Mouse (Mus musculus): Measurements from ENCODE around the gene Kif13a.

Kif13a gene

DNA sequence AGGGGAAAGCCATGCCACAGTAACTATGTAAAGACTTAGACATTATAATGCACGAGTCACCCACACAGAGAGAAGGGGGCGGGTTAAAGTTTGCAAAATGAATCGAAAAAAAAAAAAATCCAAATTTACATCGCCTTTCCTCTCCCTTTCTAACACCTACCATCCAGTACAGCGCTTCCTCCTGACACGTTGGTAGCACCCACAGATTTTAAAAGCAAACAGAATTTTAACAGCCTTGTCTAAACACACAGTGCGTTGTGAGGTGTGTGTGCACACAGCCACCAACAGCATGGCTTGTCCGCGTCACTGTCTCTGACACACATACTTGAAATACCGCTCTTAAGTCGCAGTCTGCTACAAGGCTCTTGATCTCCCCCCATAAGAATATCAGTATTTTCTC, 94.3 kb downstream of the Kif13a start:
- no peak for DNase-seq (ENCODE audit: low spot score)

DNA sequence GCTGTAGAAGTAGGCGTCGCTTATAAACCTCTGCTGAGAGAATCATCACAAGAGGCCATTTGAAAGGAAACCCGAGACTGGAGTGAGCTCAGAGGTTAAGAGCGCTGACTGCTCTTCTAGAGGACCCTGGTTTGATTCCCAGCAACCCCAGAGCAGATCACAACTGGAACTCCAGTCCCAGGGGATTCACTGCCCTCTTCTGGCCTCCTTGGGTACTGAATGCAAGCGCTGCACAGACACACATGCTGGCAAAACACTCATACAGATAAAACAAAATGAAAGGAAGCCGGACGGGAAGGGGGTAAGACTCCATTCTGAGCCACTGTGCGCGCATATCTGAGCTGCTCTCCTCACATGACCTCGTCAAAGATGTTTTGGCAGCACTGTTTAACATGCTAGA, 94.9 kb downstream of the Kif13a start:
- no peak for DNase-seq (ENCODE audit: low spot score)

DNA sequence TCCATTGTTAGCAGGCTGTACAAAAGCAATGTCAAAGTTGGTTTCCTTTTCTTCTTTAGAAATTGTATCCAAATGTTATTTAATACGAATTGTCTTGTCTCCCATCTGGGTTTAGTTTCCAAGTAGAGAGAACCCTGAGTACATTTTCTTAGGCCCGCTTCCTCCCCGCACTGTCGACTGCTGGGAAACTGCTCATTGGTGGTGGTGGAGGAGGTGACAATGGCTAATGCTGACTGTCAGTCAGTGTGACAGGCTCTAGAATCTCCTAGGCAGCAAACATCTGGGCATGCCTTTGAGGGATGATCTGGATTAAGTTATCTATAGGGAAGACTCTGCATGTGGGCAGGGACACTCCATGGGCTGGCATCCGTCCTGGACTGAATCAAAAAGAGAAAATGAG, 96.1 kb downstream of the Kif13a start:
- no peak for DNase-seq (ENCODE audit: low spot score)

- no peak for DNase-seq (ENCODE audit: low spot score)
These were observed 96.7 kb downstream of the Kif13a start for GRCm38 (mm10) chr13:46832956-46833355.

DNA sequence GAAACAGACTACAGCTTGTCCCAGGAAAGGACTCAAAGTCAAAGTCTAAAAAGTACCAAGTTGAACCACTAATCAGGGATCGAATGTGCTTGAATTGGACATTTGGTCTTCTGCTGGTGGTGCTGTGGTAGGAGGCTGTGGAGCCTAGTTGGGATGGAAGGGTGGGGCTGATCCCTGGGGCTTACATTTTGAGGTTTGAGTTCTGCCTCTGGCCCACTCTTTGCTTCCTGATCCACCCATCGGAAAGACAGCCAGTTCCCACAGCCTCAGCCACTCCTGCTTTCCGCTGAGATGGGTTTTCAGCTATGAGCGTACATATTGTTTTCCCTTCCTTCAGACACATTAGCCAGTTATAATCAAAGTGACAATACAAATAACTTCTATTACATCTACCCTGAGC, 106.4 kb downstream of the Kif13a start:
- DNase-seq (ENCODE audit: low spot score), result no peak

GRCm38 (mm10) chr13:46822200-46822599, 107.5 kb downstream of the Kif13a start:
- no peak for DNase-seq (ENCODE audit: low spot score)

DNA sequence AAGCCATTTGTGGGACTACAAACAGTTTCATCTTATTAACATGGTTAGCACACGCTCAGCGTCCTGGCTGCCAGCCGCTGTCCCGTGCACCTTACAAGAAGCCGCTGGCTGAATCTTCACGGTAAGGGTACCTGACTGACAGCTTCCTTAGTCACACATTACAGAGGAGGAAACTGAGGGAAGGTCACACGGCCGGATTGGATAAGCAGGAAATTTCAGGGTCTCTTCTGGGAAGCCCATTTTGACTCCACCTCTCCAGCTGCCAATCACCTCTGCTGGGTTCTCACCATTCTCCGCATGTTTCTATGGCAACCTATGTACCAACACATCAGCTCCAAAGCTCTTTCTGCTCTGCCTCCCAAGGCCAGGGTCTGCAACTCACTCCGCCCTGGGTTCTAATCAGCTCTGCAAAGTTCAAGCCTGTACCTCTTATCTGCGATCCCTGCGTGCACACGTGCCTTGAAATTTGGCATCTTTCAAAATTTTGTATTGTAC, 109.9 kb downstream of the Kif13a start:
- DNase-seq (ENCODE audit: low spot score), result no peak

DNA sequence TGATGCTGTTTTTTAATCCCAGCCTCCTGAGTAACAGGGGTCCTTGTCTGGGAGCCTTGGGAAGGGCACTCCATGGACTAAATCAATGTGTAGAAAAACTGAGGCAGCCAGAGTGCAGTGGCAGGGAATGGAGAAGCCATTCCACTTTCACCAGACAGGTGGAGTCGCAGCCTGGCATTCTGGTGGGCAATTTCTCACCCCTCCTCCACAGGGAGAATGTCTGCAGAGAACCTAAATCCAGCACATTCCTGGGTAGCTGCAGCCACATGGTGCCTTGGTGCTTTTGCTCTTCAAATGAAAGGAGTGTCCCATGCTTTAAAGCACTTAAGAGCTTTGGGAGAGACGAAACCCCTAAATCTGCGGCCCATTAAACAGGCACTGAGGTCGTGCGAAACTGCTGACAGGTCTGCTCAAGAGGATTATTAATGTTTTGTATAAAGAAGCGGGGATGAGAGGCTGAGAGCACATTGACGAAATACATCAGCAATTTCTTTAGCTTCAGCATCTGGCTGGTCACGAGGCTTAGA, 110.4 kb downstream of the Kif13a start:
- DNase-seq (ENCODE audit: low spot score), result no peak

DNA sequence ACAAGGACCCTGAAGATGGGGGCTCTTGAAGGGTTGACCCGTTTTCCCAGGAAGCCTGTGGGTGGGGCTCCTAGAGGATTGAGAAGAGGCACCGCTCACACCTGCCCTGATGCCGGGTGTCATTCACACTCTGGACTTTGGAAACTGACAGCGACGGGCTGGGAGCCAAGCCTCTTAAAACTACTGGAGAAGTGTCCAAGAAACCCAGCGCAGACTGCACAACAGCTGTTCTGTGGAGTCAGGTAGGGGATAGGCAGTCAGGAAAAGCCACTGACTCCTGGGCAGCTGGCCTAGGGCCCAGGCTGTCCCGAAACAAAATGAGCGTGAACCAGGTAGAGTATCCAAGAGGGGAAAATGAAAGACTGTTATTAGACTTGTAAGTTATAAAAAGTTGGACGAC, 111.3 kb downstream of the Kif13a start:
- DNase-seq (ENCODE audit: low spot score), result no peak

DNA sequence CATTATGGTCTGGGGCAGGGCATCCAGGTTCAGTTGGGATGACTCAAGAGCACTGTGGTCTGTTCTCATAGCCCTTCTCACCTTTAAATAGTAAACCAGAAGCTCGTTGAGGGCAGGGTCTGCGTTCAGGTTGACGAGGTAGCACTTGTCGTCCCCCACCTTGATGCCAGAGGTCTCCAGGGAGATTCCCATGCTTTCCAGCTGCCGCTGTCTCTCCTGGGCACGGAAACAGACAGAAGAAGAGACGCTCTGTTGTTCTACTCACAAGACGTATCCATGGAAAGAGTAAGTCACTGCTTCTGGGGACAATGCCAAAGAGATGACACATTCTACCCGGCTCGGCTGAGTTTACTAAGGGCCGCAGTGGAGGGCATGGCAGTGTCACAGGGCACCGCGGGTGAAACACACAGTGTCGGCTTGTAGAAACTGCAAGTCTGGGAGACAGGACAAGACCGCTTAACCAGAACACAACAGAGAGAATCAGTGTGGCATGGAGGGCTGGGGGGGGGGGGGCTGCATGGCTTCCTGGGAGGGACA, 117.0 kb downstream of the Kif13a start:
- DNase-seq (ENCODE audit: low spot score), result no peak

DNA sequence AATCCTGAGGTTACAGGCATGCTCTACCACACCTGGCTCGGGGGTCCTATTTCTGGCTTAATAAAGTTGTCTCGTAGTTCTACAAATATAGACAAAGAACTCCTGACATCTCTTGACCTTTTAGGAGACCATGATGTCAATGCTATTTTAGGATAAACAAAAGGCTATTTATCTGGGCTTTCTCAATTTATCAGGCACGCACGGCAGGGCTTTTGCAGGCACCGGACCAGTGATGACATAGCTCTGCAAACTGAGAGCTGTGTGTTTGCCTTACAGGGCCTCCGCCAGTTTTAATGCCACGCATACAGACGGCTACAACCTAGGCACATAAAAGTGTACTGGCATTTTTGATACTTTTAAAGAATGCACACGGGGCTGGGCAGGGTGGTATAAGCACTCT, 118.0 kb downstream of the Kif13a start:
- no peak for DNase-seq (ENCODE audit: low spot score)

- no peak for DNase-seq (ENCODE audit: low spot score)
These were observed 119.1 kb downstream of the Kif13a start for GRCm38 (mm10) chr13:46810613-46811012.

GRCm38 (mm10) chr13:46810098-46810497, 119.6 kb downstream of the Kif13a start:
- DNase-seq (ENCODE audit: low spot score), result no peak

- DNase-seq (ENCODE audit: low spot score), result no peak
These were observed 121.8 kb downstream of the Kif13a start for GRCm38 (mm10) chr13:46807901-46808300.

DNA sequence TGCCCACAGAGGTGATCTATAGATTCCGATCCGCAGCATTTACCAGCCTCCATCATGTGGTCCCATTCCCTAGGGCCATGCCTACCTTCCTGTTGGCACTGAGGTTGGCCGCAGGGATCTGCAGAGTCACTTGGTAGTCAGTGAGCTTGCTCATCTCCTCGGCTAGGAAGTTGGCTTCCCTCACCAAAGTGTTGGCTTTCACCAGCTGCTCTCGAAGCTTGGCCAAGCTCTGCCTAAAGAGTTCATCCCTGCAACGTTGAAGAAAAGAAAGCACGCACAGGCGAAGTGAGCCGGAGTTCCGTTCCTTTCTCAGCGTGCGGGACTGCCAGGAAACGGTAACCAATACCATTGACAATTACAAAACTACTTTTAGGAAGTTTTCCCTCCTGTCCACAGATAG, 128.5 kb downstream of the Kif13a start:
- no peak for DNase-seq (ENCODE audit: low spot score)

- DNase-seq (ENCODE audit: low spot score), result no peak
These were observed 131.5 kb downstream of the Kif13a start for GRCm38 (mm10) chr13:46798156-46798555.

GRCm38 (mm10) chr13:46796381-46796780, 133.3 kb downstream of the Kif13a start:
- DNase-seq (ENCODE audit: low spot score), result no peak

DNA sequence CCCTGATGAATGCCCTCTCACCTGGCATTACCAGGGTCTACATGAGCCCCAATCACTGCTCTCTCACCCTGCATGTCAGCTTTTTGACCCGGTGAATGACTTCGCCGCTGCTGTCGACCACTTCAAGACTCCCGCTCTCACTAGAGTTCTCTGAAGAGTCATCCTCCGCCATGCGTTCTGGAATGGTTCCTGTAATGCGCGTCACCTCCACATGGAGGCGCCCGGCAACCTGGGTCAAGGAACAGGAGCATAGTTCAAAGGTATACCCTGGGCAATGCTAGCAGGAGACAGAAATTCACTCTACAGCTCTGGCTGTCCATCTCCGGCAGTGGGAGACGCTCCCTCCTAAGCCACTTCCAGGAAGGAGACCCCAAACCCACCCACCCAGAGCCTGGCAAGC, 135.8 kb downstream of the Kif13a start:
- DNase-seq (ENCODE audit: low spot score), result no peak

- DNase-seq (ENCODE audit: low spot score), result no peak
These were observed 141.2 kb downstream of the Kif13a start for GRCm38 (mm10) chr13:46788452-46788851.

DNA sequence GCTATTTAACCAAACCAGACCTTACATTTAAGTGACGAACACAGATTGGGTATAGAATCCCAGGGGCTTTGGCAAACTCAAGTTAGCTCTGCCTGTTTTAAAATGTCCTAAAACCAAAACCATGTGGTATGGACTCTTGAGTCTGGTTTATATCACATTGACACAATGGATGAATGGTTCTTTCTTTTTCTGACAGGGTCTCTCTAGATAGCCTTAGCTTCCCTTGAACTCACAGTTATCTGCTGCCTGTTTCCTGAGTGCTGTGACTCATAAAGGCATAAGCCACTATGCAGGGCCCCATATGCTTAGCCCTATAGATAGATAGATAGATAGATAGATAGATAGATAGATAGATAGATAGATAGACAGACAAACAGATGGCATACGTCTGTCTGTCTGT, 142.8 kb downstream of the Kif13a start:
- no peak for DNase-seq (ENCODE audit: low spot score)

- no peak for DNase-seq (ENCODE audit: low spot score)
These were observed 143.6 kb downstream of the Kif13a start for GRCm38 (mm10) chr13:46786064-46786561.

- DNase-seq (ENCODE audit: low spot score), result no peak
These were observed 149.3 kb downstream of the Kif13a start for GRCm38 (mm10) chr13:46780379-46780778.

DNA sequence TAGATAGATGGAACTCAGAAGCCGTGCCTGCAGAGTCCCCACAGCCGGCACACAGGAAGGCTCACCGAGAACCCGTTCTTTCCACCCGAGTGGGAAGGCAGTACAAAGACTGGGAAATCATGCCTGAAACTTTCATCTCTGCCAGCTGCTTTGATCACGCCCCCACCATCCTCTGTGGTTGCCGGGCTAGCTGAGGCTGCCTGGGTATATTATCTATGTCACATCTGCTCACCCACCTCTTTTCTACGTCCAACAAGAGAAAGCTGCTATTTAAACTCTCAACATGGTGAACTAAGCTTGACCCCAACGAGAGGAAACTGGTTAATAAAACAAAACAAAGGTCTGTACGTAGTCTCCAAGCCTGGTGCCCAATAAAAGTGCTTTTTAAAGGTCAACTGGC, 149.8 kb downstream of the Kif13a start:
- no peak for DNase-seq (ENCODE audit: low spot score)

DNA sequence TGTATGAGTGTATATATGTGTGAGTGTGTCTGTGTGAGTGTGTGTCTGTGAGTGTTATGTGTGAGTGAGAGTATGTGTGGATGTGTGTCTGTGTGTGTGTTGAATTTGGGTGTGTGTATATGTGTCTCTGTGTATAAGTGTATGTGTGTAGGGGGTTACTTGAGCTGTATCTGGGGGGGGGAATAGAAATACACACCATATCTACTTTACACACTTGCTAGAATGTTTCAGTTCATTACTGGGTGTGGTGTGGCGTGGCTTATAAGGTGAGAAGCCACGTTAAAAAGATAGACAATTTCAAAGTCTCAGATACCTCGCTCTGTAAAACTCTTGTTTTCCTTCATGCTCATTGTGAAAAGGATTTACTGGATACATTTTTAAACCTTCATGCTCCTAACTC, 152.2 kb downstream of the Kif13a start:
- no peak for DNase-seq (ENCODE audit: low spot score)

All from urinary bladder, postnatal 10 days (tissue).